Mouse (Mus musculus): ENCODE data around the gene Cinp. TPM values are rescaled to one million over a fixed set of nuclear protein-coding genes. Genes with fewer than 3 reads are reported as not detected.

Gene Cinp
- polyA plus RNA-seq, 1 experiment from 2014 or later, result 94.0 TPM

GRCm38 (mm10) chr12:110885251-110885650 is 3.7 kb downstream of the Cinp start:
- ATAC-seq (ENCODE audit: insufficient read depth) (no peak), DNase-seq (no peak)
- Histone ChIP-seq H3K27ac (ENCODE audit: low read depth) (no peak overlapping the region), H3K27me3 (ENCODE audit: insufficient read depth, low read length) (no peaks in the 10 kb centered on the region), H3K4me1 (ENCODE audit: insufficient read depth) (0 out of 2 replicates have a peak, but pooled peaks cover 5% of the 10 kb centered on the region), H3K9me3 (ENCODE audit: low read depth, low read length) (no peaks in the 10 kb centered on the region), H3K4me3 (ENCODE audit: low read depth, low read length) (no peak overlapping the region), H3K4me2 (no peak overlapping the region), H3K9ac (no peak overlapping the region), H3K36me3 (ENCODE audit: insufficient read depth) (peaks cover 27% of the 10 kb centered on the region; the same call in 1 of the 2 replicates)
- WGBS, result 89% methylated on average over 2 of the region's 2 CpGs
- TF ChIP-seq CTCF (IDR thresholded peaks at IDR 0.05; ENCODE audit: low read depth), result no peak

GRCm38 (mm10) chr12:110882291-110882690 is 6.7 kb downstream of the Cinp start:
- Histone ChIP-seq H3K36me3 (ENCODE audit: insufficient read depth) (peaks cover 53% of the 10 kb centered on the region), H3K27me3 (ENCODE audit: insufficient read depth, low read length) (no peaks in the 10 kb centered on the region), H3K4me1 (ENCODE audit: insufficient read depth) (no peaks in the 10 kb centered on the region), H3K9ac (no peak overlapping the region), H3K9me3 (ENCODE audit: low read depth, low read length) (no peaks in the 10 kb centered on the region), H3K27ac (ENCODE audit: low read depth) (no peak overlapping the region), H3K4me2 (no peak overlapping the region), H3K4me3 (ENCODE audit: low read depth, low read length) (no peak overlapping the region)
- WGBS, result 88% methylated on average over 7 of the region's 7 CpGs
- DNase-seq (peak; percentile 8), ATAC-seq (ENCODE audit: insufficient read depth) (no peak)
- TF ChIP-seq CTCF (IDR thresholded peaks at IDR 0.05; ENCODE audit: low read depth), result peak; percentile 24

- Histone ChIP-seq H3K9ac (no peak overlapping the region), H3K9me3 (ENCODE audit: low read depth, low read length) (no peaks in the 10 kb centered on the region), H3K27ac (ENCODE audit: low read depth) (no peak overlapping the region), H3K4me2 (no peak overlapping the region), H3K4me3 (ENCODE audit: low read depth, low read length) (no peak overlapping the region), H3K36me3 (ENCODE audit: insufficient read depth) (peaks cover 88% of the 10 kb centered on the region), H3K4me1 (ENCODE audit: insufficient read depth) (no peaks in the 10 kb centered on the region), H3K27me3 (ENCODE audit: insufficient read depth, low read length) (no peaks in the 10 kb centered on the region)
- no peak for ATAC-seq (ENCODE audit: insufficient read depth)
- no peak for TF ChIP-seq CTCF (IDR thresholded peaks at IDR 0.05; ENCODE audit: low read depth)
- WGBS, result 82% methylated on average over 2 of the region's 2 CpGs
- DNase-seq, result no peak
These were observed 13.6 kb downstream of the Cinp start for GRCm38 (mm10) chr12:110875351-110875750.

GRCm38 (mm10) chr12:110871247-110871646 is 17.7 kb downstream of the Cinp start:
- Histone ChIP-seq H3K9me3 (ENCODE audit: low read depth, low read length) (no peaks in the 10 kb centered on the region), H3K36me3 (ENCODE audit: insufficient read depth) (peaks cover 84% of the 10 kb centered on the region), H3K4me1 (ENCODE audit: insufficient read depth) (no peaks in the 10 kb centered on the region), H3K27me3 (ENCODE audit: insufficient read depth, low read length) (no peaks in the 10 kb centered on the region), H3K27ac (ENCODE audit: low read depth) (no peak overlapping the region), H3K9ac (no peak overlapping the region), H3K4me3 (ENCODE audit: low read depth, low read length) (no peak overlapping the region), H3K4me2 (no peak overlapping the region)
- ATAC-seq (ENCODE audit: insufficient read depth) (no peak), DNase-seq (no peak)
- WGBS, result 76% methylated on average over 5 of the region's 5 CpGs
- TF ChIP-seq CTCF (IDR thresholded peaks at IDR 0.05; ENCODE audit: low read depth), result no peak

GRCm38 (mm10) chr12:110870107-110870506 is 18.8 kb downstream of the Cinp start:
- WGBS, result 86% methylated on average over 4 of the region's 4 CpGs
- no peak overlapping the region for H3K9ac ChIP-seq
- no peak overlapping the region for H3K27ac ChIP-seq (ENCODE audit: low read depth)
- DNase-seq (no peak), ATAC-seq (ENCODE audit: insufficient read depth) (no peak)
- no peak overlapping the region for H3K4me3 ChIP-seq (ENCODE audit: low read depth, low read length)
- no peak for TF ChIP-seq CTCF (IDR thresholded peaks at IDR 0.05; ENCODE audit: low read depth)
- H3K4me1 ChIP-seq (ENCODE audit: insufficient read depth), result no peaks in the 10 kb centered on the region
- H3K36me3 ChIP-seq (ENCODE audit: insufficient read depth), result peaks cover 81% of the 10 kb centered on the region
- no peak overlapping the region for H3K4me2 ChIP-seq
- no peaks in the 10 kb centered on the region for H3K27me3 ChIP-seq (ENCODE audit: insufficient read depth, low read length)
- no peaks in the 10 kb centered on the region for H3K9me3 ChIP-seq (ENCODE audit: low read depth, low read length)

GRCm38 (mm10) chr12:110865989-110866388 is 23.0 kb downstream of the Cinp start:
- 87% methylated on average over 10 of the region's 10 CpGs for WGBS
- H3K36me3 ChIP-seq (ENCODE audit: insufficient read depth), result peaks cover 63% of the 10 kb centered on the region

GRCm38 (mm10) chr12:110865571-110865970 is 23.4 kb downstream of the Cinp start:
- H3K9ac ChIP-seq, result no peak overlapping the region
- no peak for ATAC-seq (ENCODE audit: insufficient read depth)
- peaks cover 63% of the 10 kb centered on the region for H3K36me3 ChIP-seq (ENCODE audit: insufficient read depth)

More at GRCm38 (mm10) chr12:110865989-110866388, 23.0 kb downstream of the Cinp start:
- Histone ChIP-seq H3K9me3 (ENCODE audit: low read depth, low read length) (no peaks in the 10 kb centered on the region), H3K9ac (no peak overlapping the region), H3K4me1 (ENCODE audit: insufficient read depth) (no peaks in the 10 kb centered on the region), H3K4me2 (no peak overlapping the region), H3K4me3 (ENCODE audit: low read depth, low read length) (no peak overlapping the region), H3K27me3 (ENCODE audit: insufficient read depth, low read length) (no peaks in the 10 kb centered on the region), H3K27ac (ENCODE audit: low read depth) (no peak overlapping the region)
- TF ChIP-seq CTCF (IDR thresholded peaks at IDR 0.05; ENCODE audit: low read depth), result no peak
- ATAC-seq (ENCODE audit: insufficient read depth) (no peak), DNase-seq (no peak)

GRCm38 (mm10) chr12:110864008-110864407 is 24.9 kb downstream of the Cinp start:
- Histone ChIP-seq H3K4me1 (ENCODE audit: insufficient read depth) (no peaks in the 10 kb centered on the region), H3K27me3 (ENCODE audit: insufficient read depth, low read length) (no peaks in the 10 kb centered on the region), H3K9ac (no peak overlapping the region), H3K9me3 (ENCODE audit: low read depth, low read length) (no peaks in the 10 kb centered on the region), H3K4me2 (no peak overlapping the region), H3K27ac (ENCODE audit: low read depth) (no peak overlapping the region), H3K36me3 (ENCODE audit: insufficient read depth) (peaks cover 59% of the 10 kb centered on the region), H3K4me3 (ENCODE audit: low read depth, low read length) (no peak overlapping the region)
- ATAC-seq (ENCODE audit: insufficient read depth) (no peak), DNase-seq (no peak)
- 87% methylated on average over 6 of the region's 6 CpGs for WGBS
- no peak for TF ChIP-seq CTCF (IDR thresholded peaks at IDR 0.05; ENCODE audit: low read depth)

More at GRCm38 (mm10) chr12:110865571-110865970, 23.4 kb downstream of the Cinp start:
- no peak for TF ChIP-seq CTCF (IDR thresholded peaks at IDR 0.05; ENCODE audit: low read depth)
- Histone ChIP-seq H3K4me3 (ENCODE audit: low read depth, low read length) (no peak overlapping the region), H3K4me1 (ENCODE audit: insufficient read depth) (no peaks in the 10 kb centered on the region), H3K9me3 (ENCODE audit: low read depth, low read length) (no peaks in the 10 kb centered on the region), H3K27ac (ENCODE audit: low read depth) (no peak overlapping the region), H3K27me3 (ENCODE audit: insufficient read depth, low read length) (no peaks in the 10 kb centered on the region), H3K4me2 (no peak overlapping the region)
- DNase-seq, result no peak
- 70% methylated on average over 6 of the region's 6 CpGs for WGBS
